Mouse (Mus musculus): Measurements from ENCODE around the gene Crebbp.

DNA sequence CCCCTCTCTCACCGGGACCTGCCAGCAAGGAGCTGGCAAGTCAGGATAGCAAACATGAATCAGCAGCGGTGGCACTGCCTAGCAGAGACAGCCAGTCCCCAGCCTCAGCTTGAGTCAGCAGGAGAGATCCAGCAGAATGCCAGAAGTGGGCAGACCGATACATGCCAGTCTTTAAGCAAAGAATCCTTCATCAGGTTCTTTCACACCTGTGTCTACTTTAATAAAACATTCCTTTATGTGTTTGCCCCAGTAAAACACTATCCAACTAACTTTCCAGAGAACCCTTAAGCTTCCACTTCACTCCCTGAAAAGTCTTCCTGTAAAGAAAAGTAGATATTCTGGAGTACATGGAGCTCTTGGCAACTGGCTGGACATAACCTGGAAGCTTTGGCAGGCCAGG is 35.0 kb upstream of the Crebbp start:
- TF ChIP-seq CTCF (IDR thresholded peaks at IDR 0.05; ENCODE audit: low read depth), result no peak
- no peak for TF ChIP-seq EP300 (IDR thresholded peaks at IDR 0.05; ENCODE audit: low read depth)

Data from heart, postnatal 0 days (tissue).